Mouse (Mus musculus): ENCODE measurements at regions not wholly inside any gene's neighbourhood (a gene's known extent, or its start where the extent isn't known, plus 50 kb on each side); places are given as distances from the start of the nearest gene placed in this dataset.

DNA sequence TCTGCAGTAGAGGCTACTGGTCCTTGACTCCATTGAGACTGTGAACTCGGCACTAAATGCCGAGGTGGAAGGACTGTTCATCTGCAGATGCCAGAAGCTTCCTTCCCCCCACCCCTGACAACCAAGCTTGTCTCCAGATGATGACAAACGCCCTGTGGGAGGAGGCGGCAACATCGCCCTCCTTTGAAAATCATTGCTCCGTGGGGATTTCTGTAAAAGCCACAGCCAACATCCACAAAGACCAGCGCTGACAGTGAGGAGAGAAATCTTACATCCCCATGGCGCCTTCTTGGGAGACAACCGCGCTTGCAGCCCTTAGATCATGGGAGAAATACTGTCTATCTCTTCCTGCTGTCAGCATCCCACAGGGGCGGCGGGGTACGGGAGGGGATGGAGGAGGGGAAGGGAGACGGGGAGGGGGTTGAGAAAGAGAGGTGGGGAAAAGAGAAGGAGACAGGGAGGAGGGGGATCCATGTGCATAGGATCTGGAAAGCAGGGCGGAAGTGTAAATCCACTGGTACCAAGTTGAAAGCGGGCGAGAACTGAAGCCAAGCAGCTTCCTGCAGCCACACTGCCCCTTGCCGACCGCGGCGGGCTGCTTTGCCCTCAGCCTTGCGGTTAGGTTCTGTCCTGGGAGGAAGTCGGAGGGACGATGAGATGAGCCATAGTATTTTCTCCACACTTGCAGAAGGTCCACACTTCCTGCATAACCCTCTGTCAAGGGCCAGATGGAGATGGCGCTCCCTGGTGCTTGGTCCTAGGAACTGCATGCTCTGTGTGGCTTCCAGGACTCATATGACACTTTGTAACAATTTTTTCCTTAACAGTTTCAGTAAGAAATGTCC lies 72.9 kb downstream of the Cryba4 start:
- H3K36me3 ChIP-seq (ENCODE audit: insufficient read depth), result no peaks in the 10 kb centered on the region
- H3K4me3 ChIP-seq (ENCODE audit: low read depth, low read length), result peak overlapping the region; percentile 20
- no peaks in the 10 kb centered on the region for H3K9me3 ChIP-seq (ENCODE audit: low read length)
- WGBS, result 26% methylated on average over 24 of the region's 25 CpGs
- no peaks in the 10 kb centered on the region for H3K4me1 ChIP-seq (ENCODE audit: insufficient read depth)
- H3K4me2 ChIP-seq (ENCODE audit: low read depth), result peak overlapping the region; percentile 46
- peak; percentile 68 for DNase-seq
- peak; percentile 63 for ATAC-seq
- H3K27ac ChIP-seq (ENCODE audit: low read depth, low read length), result 0 out of 2 replicates have a peak overlapping the region, but pooled peaks have one; percentile 15
- H3K27me3 ChIP-seq (ENCODE audit: insufficient read depth, low read length), result no peaks in the 10 kb centered on the region
- TF ChIP-seq CTCF (IDR thresholded peaks at IDR 0.05; ENCODE audit: low read depth), result peak; percentile 81
- H3K9ac ChIP-seq, result peak overlapping the region; percentile 37

DNA sequence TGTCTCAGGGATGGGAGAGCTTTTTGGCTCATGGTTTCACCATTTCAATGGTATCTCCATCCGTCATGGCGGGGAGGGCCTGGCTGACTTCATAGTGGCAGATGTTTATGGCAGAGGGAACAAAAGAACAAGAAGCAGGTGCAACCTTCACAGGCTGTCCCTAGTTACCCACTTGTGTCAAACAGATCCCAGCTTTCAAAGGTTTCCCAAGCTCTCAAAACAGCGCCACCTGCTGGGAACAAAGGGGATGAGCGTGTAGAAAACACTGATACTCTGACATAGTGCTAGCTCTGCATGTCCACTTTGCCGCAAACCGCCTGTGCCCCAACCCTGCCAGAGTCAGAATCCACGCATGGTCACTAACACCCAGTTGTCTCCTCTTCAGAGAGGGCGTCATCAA lies 69.5 kb downstream of the Cryba4 start:
- Histone ChIP-seq H3K36me3 (ENCODE audit: insufficient read depth) (no peaks in the 10 kb centered on the region), H3K4me3 (ENCODE audit: low read depth, low read length) (no peak overlapping the region), H3K27ac (ENCODE audit: low read depth, low read length) (no peak overlapping the region), H3K27me3 (ENCODE audit: insufficient read depth, low read length) (no peaks in the 10 kb centered on the region), H3K9me3 (ENCODE audit: low read length) (no peaks in the 10 kb centered on the region), H3K9ac (no peak overlapping the region), H3K4me1 (ENCODE audit: insufficient read depth) (no peaks in the 10 kb centered on the region), H3K4me2 (ENCODE audit: low read depth) (no peak overlapping the region)
- DNase-seq, result peak; percentile 52
- ATAC-seq, result 0 out of 2 replicates have a peak, but pooled peaks have one; percentile 25
- 39% methylated on average over 8 of the region's 8 CpGs for WGBS
- TF ChIP-seq CTCF (IDR thresholded peaks at IDR 0.05; ENCODE audit: low read depth), result peak; percentile 80

DNA sequence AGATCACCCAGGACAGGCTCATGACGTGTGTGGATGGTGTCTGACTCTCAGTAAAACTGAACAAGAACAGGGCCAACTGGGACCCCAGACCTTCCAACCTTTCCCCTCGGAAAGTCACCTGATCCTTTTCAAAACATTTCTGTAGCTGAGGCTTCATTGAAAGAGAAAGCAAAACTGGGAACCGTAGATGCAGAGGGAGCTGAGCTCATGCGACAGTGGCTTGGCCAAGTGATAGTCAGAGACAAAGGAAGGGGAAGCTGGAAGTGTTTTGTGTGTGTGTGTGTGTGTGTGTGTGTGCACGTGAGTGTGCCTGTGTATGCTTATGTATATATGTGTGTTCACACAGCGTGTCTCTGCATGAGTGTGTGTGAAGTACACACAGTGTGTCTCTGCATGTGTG lies 56.7 kb downstream of the Cryba4 start:
- no peaks in the 10 kb centered on the region for H3K36me3 ChIP-seq (ENCODE audit: insufficient read depth)
- 69% methylated on average over 6 of the region's 6 CpGs for WGBS
- H3K4me3 ChIP-seq (ENCODE audit: low read depth, low read length), result no peak overlapping the region
- no peaks in the 10 kb centered on the region for H3K9me3 ChIP-seq (ENCODE audit: low read length)
- no peak for TF ChIP-seq CTCF (IDR thresholded peaks at IDR 0.05; ENCODE audit: low read depth)
- no peak overlapping the region for H3K4me2 ChIP-seq (ENCODE audit: low read depth)
- no peaks in the 10 kb centered on the region for H3K27me3 ChIP-seq (ENCODE audit: insufficient read depth, low read length)
- ATAC-seq, result no peak
- no peaks in the 10 kb centered on the region for H3K4me1 ChIP-seq (ENCODE audit: insufficient read depth)
- no peak for DNase-seq
- H3K27ac ChIP-seq (ENCODE audit: low read depth, low read length), result no peak overlapping the region
- no peak overlapping the region for H3K9ac ChIP-seq

Data from forebrain, postnatal 0 days (tissue).